Mouse (Mus musculus) E14TG2a.4 (cell line): ENCODE measurements at regions not wholly inside any gene's neighbourhood (a gene's known extent, or its start where the extent isn't known, plus 50 kb on each side); places are given as distances from the start of the nearest gene placed in this dataset.

Experiments used
- H3K27me3 ChIP-seq: 2 replicates; pipeline ENCODE4 v1.6.1; 2014; ENCODE audit warnings: low read length, control low read depth; ENCODE audit not compliant: insufficient read depth
- H3K36me3 ChIP-seq: 2 replicates; pipeline ENCODE4 v1.6.1; 2014; ENCODE audit warnings: low read length, control low read depth; ENCODE audit not compliant: insufficient read depth
- H3K4me1 ChIP-seq: replicated peaks from 2 replicates; pipeline ENCODE4 v1.6.1; 2014; ENCODE audit warnings: low read depth, low read length, control low read depth
- H3K4me3 ChIP-seq: replicated peaks from 2 replicates; pipeline ENCODE4 v1.5.1; 2014; ENCODE audit warnings: mild to moderate bottlenecking, low read length
- H3K9me3 ChIP-seq: 2 replicates; pipeline ENCODE4 v1.6.1; 2014; ENCODE audit warnings: low read length, control low read depth
- CTCF ChIP-seq: conservative IDR thresholded peaks from 2 replicates; pipeline ENCODE4 v1.5.1; 2014; ENCODE audit warnings: low read length
- NANOG ChIP-seq: IDR thresholded peaks from 2 replicates; pipeline ENCODE4 v1.6.1; 2014; ENCODE audit warnings: borderline replicate concordance, low read length, mixed read lengths
- POU5F1 ChIP-seq: IDR thresholded peaks from 2 replicates; pipeline ENCODE4 v1.6.1; 2014; ENCODE audit warnings: low read length, borderline replicate concordance

- Histone ChIP-seq H3K9me3 (peaks cover 13% of the 10 kb centered on the region), H3K27me3 (no peaks in the 10 kb centered on the region), H3K36me3 (no peaks in the 10 kb centered on the region), H3K4me3 (no peak overlapping the region), H3K4me1 (peaks cover 20% of the 10 kb centered on the region)
- TF ChIP-seq NANOG (no peak), CTCF (no peak), POU5F1 (no peak)
Observed at GRCm38 (mm10) chr3:57910020-57910419, 62.1 kb upstream of the Pfn2 start.

DNA sequence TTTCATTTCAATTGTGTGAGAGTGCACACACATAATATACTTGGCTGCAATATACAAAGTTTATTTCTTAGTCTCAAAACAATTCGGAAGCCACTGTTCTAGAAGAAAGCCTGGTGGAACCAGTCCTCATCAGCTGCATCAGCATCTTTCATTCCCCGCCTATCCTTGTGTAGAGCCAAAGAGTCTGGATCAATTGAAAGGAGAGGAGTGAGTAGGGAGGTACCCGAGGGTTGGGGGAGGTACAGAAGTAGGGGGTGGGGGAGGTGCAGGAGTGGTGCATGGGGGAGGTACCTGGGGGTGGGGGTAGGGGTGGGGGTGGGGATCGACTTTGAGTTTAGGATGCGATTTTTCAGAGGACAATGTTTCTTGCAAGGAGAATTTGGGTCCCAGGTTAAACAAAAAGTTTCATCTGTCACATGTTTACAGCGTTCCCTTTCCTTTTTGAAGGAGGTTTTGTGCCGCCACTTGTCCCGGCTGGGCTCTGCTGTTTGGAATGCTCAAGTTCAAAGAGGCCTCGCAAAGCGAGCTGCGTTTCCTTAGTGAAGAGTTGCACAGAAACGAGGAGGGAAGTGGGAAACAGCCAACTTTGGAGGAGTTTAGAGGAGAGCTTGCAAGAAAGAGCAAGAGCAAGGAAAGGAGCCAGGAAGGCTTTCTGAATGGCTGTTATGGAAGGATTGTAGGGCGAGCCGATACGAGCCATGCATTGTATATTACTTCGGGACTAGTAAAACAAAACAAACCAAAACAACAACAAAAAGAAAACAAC lies 64.1 kb upstream of the Pfn2 start:
- TF ChIP-seq CTCF: no peak
- no peak for TF ChIP-seq NANOG
- no peak for TF ChIP-seq POU5F1
- Histone ChIP-seq H3K27me3 (no peaks in the 10 kb centered on the region), H3K9me3 (peaks cover 13% of the 10 kb centered on the region), H3K36me3 (no peaks in the 10 kb centered on the region), H3K4me1 (peaks cover 20% of the 10 kb centered on the region), H3K4me3 (peak overlapping the region; percentile 50)

GRCm38 (mm10) chr3:57912650-57913343 lies 64.9 kb upstream of the Pfn2 start:
- TF ChIP-seq POU5F1 (no peak), CTCF (peak; percentile 22), NANOG (0 out of 2 replicates have a peak, but pooled peaks have one; percentile 26)
- peaks cover 13% of the 10 kb centered on the region for H3K9me3 ChIP-seq
- H3K36me3 ChIP-seq: no peaks in the 10 kb centered on the region
- peak overlapping the region; percentile 50; the same call in 1 of the 2 replicates for H3K4me3 ChIP-seq
- no peaks in the 10 kb centered on the region for H3K27me3 ChIP-seq
- H3K4me1 ChIP-seq: peaks cover 20% of the 10 kb centered on the region

DNA sequence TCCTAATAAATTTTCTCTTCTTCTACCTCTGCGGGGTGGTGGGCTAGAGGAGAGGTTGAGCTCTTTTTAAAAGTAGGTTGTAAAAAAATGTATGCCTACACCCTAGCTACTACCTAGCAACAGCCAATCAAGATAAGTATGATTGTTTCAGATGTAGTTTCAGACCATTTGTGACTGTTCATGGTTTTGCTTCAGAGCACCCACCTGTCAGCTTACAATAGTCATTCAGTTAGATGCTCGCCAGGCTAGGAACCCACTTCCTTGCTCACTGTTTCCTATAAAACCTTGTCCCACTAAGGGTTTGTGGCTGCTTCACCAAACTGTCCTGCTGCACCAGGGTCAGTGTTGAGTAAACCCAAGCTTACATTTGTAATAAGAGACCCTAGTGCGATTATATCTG lies 66.8 kb upstream of the Pfn2 start:
- Histone ChIP-seq H3K9me3 (peaks cover 13% of the 10 kb centered on the region), H3K27me3 (no peaks in the 10 kb centered on the region), H3K4me1 (peaks cover 20% of the 10 kb centered on the region), H3K36me3 (no peaks in the 10 kb centered on the region), H3K4me3 (no peak overlapping the region)
- TF ChIP-seq NANOG: no peak
- TF ChIP-seq POU5F1: no peak
- TF ChIP-seq CTCF: no peak

GRCm38 (mm10) chr3:57918913-57919312 lies 71.0 kb upstream of the Pfn2 start:
- Histone ChIP-seq H3K27me3 (no peaks in the 10 kb centered on the region), H3K4me3 (no peak overlapping the region), H3K36me3 (no peaks in the 10 kb centered on the region), H3K9me3 (peaks cover 10% of the 10 kb centered on the region), H3K4me1 (no peaks in the 10 kb centered on the region)
- no peak for TF ChIP-seq CTCF
- TF ChIP-seq NANOG: no peak
- TF ChIP-seq POU5F1: no peak

DNA sequence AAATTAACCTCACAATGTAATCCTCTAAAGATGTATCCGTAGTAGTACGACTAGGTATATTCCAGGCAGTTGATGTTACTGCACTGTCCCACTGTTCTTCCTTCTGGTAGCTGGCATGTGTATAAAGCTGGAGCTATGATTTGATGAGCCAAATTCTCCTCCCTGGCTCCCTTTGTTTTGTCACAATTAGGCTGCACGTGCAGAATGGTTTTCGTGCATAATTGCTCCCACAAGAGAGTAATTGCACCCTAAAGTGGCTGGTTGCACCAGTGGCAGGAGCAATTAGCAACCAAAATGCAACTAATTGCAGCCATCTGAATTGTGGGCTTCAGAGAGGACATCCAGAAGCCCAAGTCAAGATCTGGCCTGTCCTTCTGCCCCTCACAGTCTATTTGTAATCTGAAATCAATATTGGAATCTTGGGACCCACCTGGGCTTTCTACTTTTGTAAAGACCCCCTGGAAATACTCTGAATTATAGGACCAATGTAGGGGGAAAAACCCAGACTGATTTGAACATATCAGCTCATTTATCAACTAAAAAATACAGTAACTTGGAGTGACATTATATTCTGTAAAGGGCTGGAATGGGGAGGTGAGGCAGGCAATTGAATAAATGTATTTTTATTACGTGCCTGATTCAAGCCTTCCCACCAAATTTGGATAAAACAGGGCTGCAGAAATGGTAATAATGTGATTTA lies 71.7 kb upstream of the Pfn2 start:
- Histone ChIP-seq H3K36me3 (no peaks in the 10 kb centered on the region), H3K9me3 (peaks cover 4% of the 10 kb centered on the region; the same call in 1 of the 2 replicates), H3K27me3 (no peaks in the 10 kb centered on the region), H3K4me1 (no peaks in the 10 kb centered on the region), H3K4me3 (no peak overlapping the region)
- no peak for TF ChIP-seq POU5F1
- TF ChIP-seq CTCF: no peak
- TF ChIP-seq NANOG: no peak

DNA sequence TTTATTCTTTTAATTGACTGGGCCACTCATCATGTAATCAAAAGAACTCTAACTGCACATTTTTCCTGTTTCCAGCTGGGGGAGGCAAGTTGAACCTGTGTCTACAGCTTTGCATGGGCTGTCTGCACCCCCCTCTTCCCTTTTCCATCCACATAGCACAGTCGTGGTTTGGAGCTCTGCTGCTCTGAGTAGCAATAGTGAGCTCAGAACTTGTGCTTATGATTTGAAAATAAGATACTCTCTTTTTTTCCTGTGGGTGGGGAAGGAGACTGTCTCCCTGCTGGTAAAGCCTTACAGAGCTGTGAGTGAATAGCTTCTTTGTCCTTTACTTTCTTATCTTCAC lies 72.2 kb upstream of the Pfn2 start:
- Histone ChIP-seq H3K4me3 (no peak overlapping the region), H3K9me3 (no peaks in the 10 kb centered on the region), H3K4me1 (no peaks in the 10 kb centered on the region), H3K36me3 (no peaks in the 10 kb centered on the region), H3K27me3 (no peaks in the 10 kb centered on the region)
- TF ChIP-seq NANOG (no peak), CTCF (no peak), POU5F1 (no peak)

GRCm38 (mm10) chr3:57921071-57921882 lies 73.4 kb upstream of the Pfn2 start:
- no peaks in the 10 kb centered on the region for H3K36me3 ChIP-seq
- H3K4me3 ChIP-seq: no peak overlapping the region
- H3K9me3 ChIP-seq: no peaks in the 10 kb centered on the region
- H3K27me3 ChIP-seq: no peaks in the 10 kb centered on the region
- TF ChIP-seq POU5F1: no peak
- no peak for TF ChIP-seq CTCF
- TF ChIP-seq NANOG: no peak
- H3K4me1 ChIP-seq: no peaks in the 10 kb centered on the region
